Mouse (Mus musculus): ENCODE results near the gene Gm973. TPM values are rescaled to one million over a fixed set of nuclear protein-coding genes. Genes with fewer than 3 reads are reported as not detected.

Gene Gm973
- polyA plus RNA-seq, 1 experiment from 2014 or later = 10.3 TPM

DNA sequence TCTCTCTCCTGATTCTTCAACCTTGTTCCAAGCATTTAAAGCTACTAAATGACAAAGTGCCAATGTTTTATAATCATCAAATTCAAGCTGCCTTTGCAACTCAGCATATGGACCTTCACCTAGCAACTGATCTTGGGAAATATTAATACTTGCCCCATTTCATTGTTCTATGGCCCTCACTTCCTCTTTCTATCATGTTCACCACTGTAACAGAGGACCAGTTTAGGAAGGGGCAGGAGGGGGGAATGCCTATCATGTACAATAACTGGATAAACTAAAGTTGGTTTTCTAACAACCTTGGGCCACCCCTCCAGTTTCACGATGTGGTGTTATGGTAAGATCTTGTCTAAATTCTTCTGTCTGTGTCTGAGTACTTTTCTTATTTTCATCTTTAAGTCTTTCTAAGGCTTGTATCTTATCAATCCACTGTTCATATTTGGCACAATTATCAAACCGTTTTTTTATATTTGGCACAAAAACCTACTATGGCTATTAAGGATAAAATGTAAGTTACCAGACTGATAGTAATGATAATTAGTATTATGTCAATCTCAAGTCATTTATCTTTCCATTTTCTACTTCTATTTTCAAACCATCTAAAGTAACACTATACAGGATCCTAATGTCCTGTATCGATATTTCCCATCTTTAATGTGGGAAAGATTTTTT is 137.3 kb downstream of the Gm973 start:
- Histone ChIP-seq H3K4me3 (replicated peaks; ENCODE audit: low read depth, low read length) (no peak overlapping the region), H3K27ac (replicated peaks; ENCODE audit: low read depth, low read length) (no peak overlapping the region), H3K4me2 (ENCODE audit: low read length) (no peak overlapping the region), H3K4me1 (ENCODE audit: control insufficient read depth, insufficient read depth, low read length) (no peaks in the 10 kb centered on the region), H3K9me3 (ENCODE audit: control insufficient read depth, low read length) (no peaks in the 10 kb centered on the region), H3K27me3 (ENCODE audit: control insufficient read depth, insufficient read depth, low read length) (no peaks in the 10 kb centered on the region), H3K9ac (replicated peaks; ENCODE audit: low read length) (no peak overlapping the region), H3K36me3 (ENCODE audit: control insufficient read depth, insufficient read depth, low read length) (peaks cover 30% of the 10 kb centered on the region)
- no peak for DNase-seq
- no peak for ATAC-seq (ENCODE audit: low FRiP score, low TSS enrichment)
- 97% methylated on average over 3 of the region's 3 CpGs for WGBS

DNA sequence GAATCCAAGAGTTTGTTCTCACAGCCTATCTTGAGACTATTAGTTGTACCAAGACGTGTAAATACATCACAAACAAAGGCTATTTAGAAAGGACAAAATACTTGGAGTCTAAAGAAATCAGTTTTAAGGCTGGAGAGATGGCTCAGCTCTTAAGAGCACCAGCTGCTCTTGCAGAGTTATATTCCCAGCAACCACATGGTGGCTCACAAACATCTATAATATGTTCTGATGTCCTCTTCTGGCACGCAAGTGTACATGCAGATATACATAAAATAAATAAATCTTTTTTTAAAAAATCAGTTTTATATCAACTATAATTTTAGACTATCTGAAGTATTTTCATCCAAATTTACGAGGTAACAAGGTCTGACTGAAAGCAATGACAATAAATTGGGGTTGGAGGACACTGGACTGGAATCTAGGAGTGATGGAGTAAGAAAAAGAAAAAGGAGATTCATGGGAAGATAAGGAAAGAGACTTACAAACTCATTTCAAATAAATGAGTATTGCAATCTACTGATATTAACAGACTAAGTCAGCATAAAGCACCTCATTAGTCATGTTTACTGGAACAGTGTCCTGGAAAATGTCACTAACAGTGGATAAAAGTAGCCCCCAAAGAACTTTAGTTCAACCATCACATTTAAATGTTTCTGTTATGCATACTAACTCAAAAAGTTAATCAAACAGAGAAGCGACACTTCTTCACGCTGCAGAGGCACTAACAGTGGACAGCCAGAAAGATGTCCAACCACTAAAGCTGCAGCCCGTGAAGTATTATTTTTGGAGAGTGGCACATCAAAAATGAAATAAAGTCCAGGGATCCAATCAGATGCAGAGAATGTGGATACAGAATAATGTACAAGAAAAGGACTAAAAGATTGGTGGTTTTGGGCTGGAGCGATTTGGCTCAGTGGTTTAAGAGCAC is 140.4 kb downstream of the Gm973 start:
- H3K27ac ChIP-seq (replicated peaks; ENCODE audit: low read depth, low read length) = no peak overlapping the region
- no peaks in the 10 kb centered on the region for H3K9me3 ChIP-seq (ENCODE audit: control insufficient read depth, low read length)
- H3K4me3 ChIP-seq (replicated peaks; ENCODE audit: low read depth, low read length) = no peak overlapping the region
- ATAC-seq (ENCODE audit: low FRiP score, low TSS enrichment) = no peak
- no peaks in the 10 kb centered on the region for H3K4me1 ChIP-seq (ENCODE audit: control insufficient read depth, insufficient read depth, low read length)
- H3K4me2 ChIP-seq (ENCODE audit: low read length) = no peak overlapping the region
- DNase-seq = no peak
- H3K27me3 ChIP-seq (ENCODE audit: control insufficient read depth, insufficient read depth, low read length) = no peaks in the 10 kb centered on the region
- 93% methylated on average over 7 of the region's 7 CpGs for WGBS
- peaks cover 23% of the 10 kb centered on the region for H3K36me3 ChIP-seq (ENCODE audit: control insufficient read depth, insufficient read depth, low read length)
- no peak overlapping the region for H3K9ac ChIP-seq (replicated peaks; ENCODE audit: low read length)

- DNase-seq (no peak), ATAC-seq (ENCODE audit: low FRiP score, low TSS enrichment) (no peak)
- WGBS = 90% methylated on average over 3 of the region's 3 CpGs
- H3K9me3 ChIP-seq (ENCODE audit: control insufficient read depth, low read length) = no peaks in the 10 kb centered on the region
- H3K27me3 ChIP-seq (ENCODE audit: control insufficient read depth, insufficient read depth, low read length) = no peaks in the 10 kb centered on the region
- no peak overlapping the region for H3K9ac ChIP-seq (replicated peaks; ENCODE audit: low read length)
- H3K4me3 ChIP-seq (replicated peaks; ENCODE audit: low read depth, low read length) = no peak overlapping the region
- H3K4me1 ChIP-seq (ENCODE audit: control insufficient read depth, insufficient read depth, low read length) = peaks cover 3% of the 10 kb centered on the region; the same call in 1 of the 2 replicates
- no peak overlapping the region for H3K27ac ChIP-seq (replicated peaks; ENCODE audit: low read depth, low read length)
- H3K4me2 ChIP-seq (ENCODE audit: low read length) = no peak overlapping the region
- H3K36me3 ChIP-seq (ENCODE audit: control insufficient read depth, insufficient read depth, low read length) = no peaks in the 10 kb centered on the region
Observed at GRCm38 (mm10) chr1:59663456-59664135, 147.5 kb downstream of the Gm973 start.

- Histone ChIP-seq H3K4me2 (ENCODE audit: low read length) (peak overlapping the region; percentile 21), H3K27ac (replicated peaks; ENCODE audit: low read depth, low read length) (no peak overlapping the region)
- WGBS = 87% methylated on average over 2 of the region's 2 CpGs
Observed at GRCm38 (mm10) chr1:59668871-59669270, 152.8 kb downstream of the Gm973 start.

DNA sequence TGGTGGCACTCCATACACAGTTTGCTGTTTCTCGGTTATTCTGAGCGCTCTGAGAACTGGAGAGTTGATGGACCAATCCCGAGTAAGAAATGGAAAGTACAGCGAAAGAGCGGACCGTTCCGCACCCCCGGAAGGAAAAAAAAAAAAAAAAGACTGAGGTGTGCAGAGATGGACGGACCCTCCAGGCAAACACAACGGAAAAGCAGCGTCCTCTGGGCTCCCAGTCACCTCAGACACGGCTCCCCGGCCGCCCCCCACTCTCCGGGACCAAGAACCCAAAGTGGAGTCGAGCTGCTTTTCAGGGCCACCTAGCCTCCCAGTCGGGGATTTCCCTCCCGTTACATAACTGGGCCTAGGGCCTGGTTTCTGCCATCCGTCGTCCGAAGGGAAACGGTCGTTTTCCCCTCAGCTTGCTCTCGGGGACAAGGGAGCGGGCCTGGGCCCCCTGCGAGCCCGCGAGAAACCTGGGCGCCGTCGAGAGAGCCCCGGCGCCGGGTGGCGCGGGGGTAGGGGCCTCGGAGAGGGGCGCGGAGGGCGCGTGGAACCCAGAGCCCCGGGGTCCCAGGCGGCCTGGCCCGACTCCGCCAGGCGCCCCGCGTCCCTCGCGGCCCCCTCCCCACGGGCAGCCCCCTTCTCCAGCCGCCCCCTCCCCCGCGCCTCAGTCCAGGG is 154.0 kb downstream of the Gm973 start:
- ATAC-seq (ENCODE audit: low FRiP score, low TSS enrichment) (peak; percentile 75), DNase-seq (no peak)

More at GRCm38 (mm10) chr1:59668871-59669270, 152.8 kb downstream of the Gm973 start:
- DNase-seq = no peak
- no peaks in the 10 kb centered on the region for H3K9me3 ChIP-seq (ENCODE audit: control insufficient read depth, low read length)
- no peaks in the 10 kb centered on the region for H3K27me3 ChIP-seq (ENCODE audit: control insufficient read depth, insufficient read depth, low read length)
- H3K4me1 ChIP-seq (ENCODE audit: control insufficient read depth, insufficient read depth, low read length) = peaks cover 16% of the 10 kb centered on the region
- no peak overlapping the region for H3K4me3 ChIP-seq (replicated peaks; ENCODE audit: low read depth, low read length)
- no peaks in the 10 kb centered on the region for H3K36me3 ChIP-seq (ENCODE audit: control insufficient read depth, insufficient read depth, low read length)
- no peak for ATAC-seq (ENCODE audit: low FRiP score, low TSS enrichment)
- no peak overlapping the region for H3K9ac ChIP-seq (replicated peaks; ENCODE audit: low read length)

DNA sequence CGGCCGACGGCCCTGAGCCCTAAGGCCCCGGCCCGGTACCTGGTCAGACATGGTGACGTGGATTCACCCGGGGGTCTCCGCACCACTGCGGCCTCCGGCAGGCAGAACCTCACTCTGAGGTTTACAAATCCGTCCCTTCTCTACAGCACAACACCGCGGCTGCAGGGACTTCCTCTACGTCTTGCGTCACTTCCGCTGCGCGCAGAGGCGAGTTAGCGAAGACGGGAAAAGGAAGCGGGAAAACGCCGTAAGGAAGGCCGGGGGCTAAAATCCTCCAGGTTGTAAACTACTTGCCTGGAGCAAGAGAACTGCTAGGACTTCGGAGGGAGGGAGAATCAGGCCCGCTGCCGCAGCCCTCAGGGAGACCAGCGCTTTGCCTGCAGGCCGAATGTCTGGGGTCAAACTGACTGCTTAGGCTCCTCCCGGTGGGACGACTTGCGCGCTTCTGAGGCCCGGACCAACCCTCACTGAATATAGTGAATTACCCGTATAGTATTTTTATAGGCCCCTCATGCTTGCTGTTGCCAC is 154.6 kb downstream of the Gm973 start, which contains the start of gene Sumo1:
TSS of gene Sumo1 (minus strand) at position 194 of the 528 bp plus-strand sequence.
- peak; percentile 97 for DNase-seq
- peak within 1 kb of the TSS; percentile 91 for H3K9ac ChIP-seq (replicated peaks; ENCODE audit: low read length)
- H3K9me3 ChIP-seq (ENCODE audit: control insufficient read depth, low read length) = no peaks in the 10 kb centered on the region
- peak within 1 kb of the TSS; percentile 94 for H3K27ac ChIP-seq (replicated peaks; ENCODE audit: low read depth, low read length)
- ATAC-seq (ENCODE audit: low FRiP score, low TSS enrichment) = peak; percentile 95
- WGBS = under 1% methylated on average over 35 of the region's 36 CpGs
- H3K4me2 ChIP-seq (ENCODE audit: low read length) = peak within 1 kb of the TSS; percentile 85
- H3K4me3 ChIP-seq (replicated peaks; ENCODE audit: low read depth, low read length) = peak within 1 kb of the TSS; percentile 84
- H3K4me1 ChIP-seq (ENCODE audit: control insufficient read depth, insufficient read depth, low read length) = peaks cover 16% of the 10 kb centered on the region
- H3K27me3 ChIP-seq (ENCODE audit: control insufficient read depth, insufficient read depth, low read length) = no peaks in the 10 kb centered on the region
- no peaks in the 10 kb centered on the region for H3K36me3 ChIP-seq (ENCODE audit: control insufficient read depth, insufficient read depth, low read length)

More for the DNA sequence above, 154.0 kb downstream of the Gm973 start:
- no peaks in the 10 kb centered on the region for H3K36me3 ChIP-seq (ENCODE audit: control insufficient read depth, insufficient read depth, low read length)
- peak overlapping the region; percentile 84 for H3K4me3 ChIP-seq (replicated peaks; ENCODE audit: low read depth, low read length)
- H3K4me2 ChIP-seq (ENCODE audit: low read length) = peak overlapping the region; percentile 85
- H3K4me1 ChIP-seq (ENCODE audit: control insufficient read depth, insufficient read depth, low read length) = peaks cover 16% of the 10 kb centered on the region
- no peaks in the 10 kb centered on the region for H3K27me3 ChIP-seq (ENCODE audit: control insufficient read depth, insufficient read depth, low read length)
- WGBS = under 1% methylated on average over 51 of the region's 54 CpGs
- peak overlapping the region; percentile 91 for H3K9ac ChIP-seq (replicated peaks; ENCODE audit: low read length)
- peak overlapping the region; percentile 94 for H3K27ac ChIP-seq (replicated peaks; ENCODE audit: low read depth, low read length)
- H3K9me3 ChIP-seq (ENCODE audit: control insufficient read depth, low read length) = no peaks in the 10 kb centered on the region

DNA sequence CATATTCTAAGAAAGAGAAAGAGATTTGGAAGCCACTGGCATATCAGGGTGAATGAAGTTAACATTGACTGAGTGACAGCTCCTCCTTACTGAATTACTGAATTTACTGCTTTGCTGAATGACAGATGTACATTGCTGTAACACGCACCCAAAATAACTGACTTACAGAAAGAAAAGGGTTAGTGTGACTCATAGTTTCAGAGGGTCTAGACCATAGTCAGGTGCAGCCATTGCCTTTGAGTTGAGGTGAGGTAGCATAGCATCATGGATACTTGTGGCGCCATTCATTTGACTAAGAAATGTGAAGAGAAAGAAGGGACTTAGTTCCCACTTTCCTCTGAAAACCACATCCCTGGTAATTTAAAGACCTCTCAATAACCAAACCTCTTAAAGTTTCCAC is 157.6 kb downstream of the Gm973 start:
- no peaks in the 10 kb centered on the region for H3K27me3 ChIP-seq (ENCODE audit: control insufficient read depth, insufficient read depth, low read length)
- WGBS = 96% methylated on average over 2 of the region's 2 CpGs
- no peak overlapping the region for H3K27ac ChIP-seq (replicated peaks; ENCODE audit: low read depth, low read length)
- DNase-seq (no peak), ATAC-seq (ENCODE audit: low FRiP score, low TSS enrichment) (no peak)
- H3K9ac ChIP-seq (replicated peaks; ENCODE audit: low read length) = no peak overlapping the region
- peaks cover 12% of the 10 kb centered on the region for H3K4me1 ChIP-seq (ENCODE audit: control insufficient read depth, insufficient read depth, low read length)
- H3K9me3 ChIP-seq (ENCODE audit: control insufficient read depth, low read length) = no peaks in the 10 kb centered on the region
- no peak overlapping the region for H3K4me2 ChIP-seq (ENCODE audit: low read length)
- H3K4me3 ChIP-seq (replicated peaks; ENCODE audit: low read depth, low read length) = no peak overlapping the region
- no peaks in the 10 kb centered on the region for H3K36me3 ChIP-seq (ENCODE audit: control insufficient read depth, insufficient read depth, low read length)
